Mouse (Mus musculus) intestine, postnatal 0 days (tissue): ENCODE measurements at regions not wholly inside any gene's neighbourhood (a gene's known extent, or its start where the extent isn't known, plus 50 kb on each side); places are given as distances from the start of the nearest gene placed in this dataset.
A peak's percentile ranks its signal among the peaks of the same experiment; 100 is the strongest.

Source experiments
- ATAC-seq: fragments of 200-750 bp; cut with Nextera tagmentation; 2 replicates; pipeline ENCODE4 v1.8.0; 2017; ENCODE audit warnings: mild to moderate bottlenecking, moderate TSS enrichment, moderate library complexity
- H3K27ac ChIP-seq: fragments of 300-500 bp; sonication (generic); 2 replicates; pipeline ENCODE4 v1.5.1; 2014; ENCODE audit warnings: mild to moderate bottlenecking, low read depth, low read length, moderate library complexity
- H3K27me3 ChIP-seq: fragments of 300-500 bp; sonication (generic); replicated peaks from 2 replicates; pipeline ENCODE4 v1.6.1; 2014; ENCODE audit warnings: low read length, mixed read lengths; ENCODE audit not compliant: control insufficient read depth, insufficient read depth
- H3K36me3 ChIP-seq: fragments of 300-500 bp; sonication (generic); 2 replicates; pipeline ENCODE4 v1.6.1; 2014; ENCODE audit warnings: mild to moderate bottlenecking, moderate library complexity; ENCODE audit not compliant: control insufficient read depth, insufficient read depth
- H3K4me1 ChIP-seq: fragments of 300-500 bp; sonication (generic); replicated peaks from 2 replicates; pipeline ENCODE4 v1.6.1; 2014; ENCODE audit warnings: antibody characterized with exemption, low read length, mixed read lengths; ENCODE audit not compliant: control insufficient read depth, insufficient read depth
- H3K4me2 ChIP-seq: fragments of 300-500 bp; sonication (generic); replicated peaks from 2 replicates; pipeline ENCODE4 v1.6.1; 2014; ENCODE audit warnings: low read depth, mild to moderate bottlenecking, moderate library complexity
- H3K4me3 ChIP-seq: fragments of 300-500 bp; sonication (generic); 2 replicates; pipeline ENCODE4 v1.5.1; 2014; ENCODE audit warnings: low read depth, low read length
- H3K9ac ChIP-seq: fragments of 300-500 bp; sonication (generic); 2 replicates; pipeline ENCODE4 v1.6.1; 2014; ENCODE audit warnings: mild to moderate bottlenecking, low read depth, low read length
- H3K9me3 ChIP-seq: fragments of 300-500 bp; sonication (generic); 2 replicates; pipeline ENCODE4 v1.6.1; 2016; ENCODE audit warnings: mixed run types; ENCODE audit not compliant: control insufficient read depth
- CTCF ChIP-seq: sonication (generic); IDR thresholded peaks from 2 replicates; pipeline ENCODE4 v1.5.1; 2016; ENCODE audit warnings: low read depth, mild to moderate bottlenecking, control low read depth, antibody characterized with exemption, moderate library complexity
- WGBS: fragments of 180-500 bp; shearing (Covaris S2); extraction: QIAGEN DNeasy Blood & Tissue Kit; methylation state at CpG from one replicate; pipeline ENCODE4 v1.1.7; 2014; 5-methylcytosine and 5-hydroxymethylcytosine counted together

- Histone ChIP-seq H3K9me3 (no peaks in the 10 kb centered on the region), H3K4me2 (no peak overlapping the region), H3K27ac (no peak overlapping the region), H3K36me3 (no peaks in the 10 kb centered on the region), H3K27me3 (no peaks in the 10 kb centered on the region), H3K4me3 (no peak overlapping the region), H3K4me1 (no peaks in the 10 kb centered on the region), H3K9ac (no peak overlapping the region)
- no peak for ATAC-seq
- WGBS, result 74% methylated on average over 5 of the region's 5 CpGs
- TF ChIP-seq CTCF, result no peak
Observed at GRCm38 (mm10) chr19:44626261-44626660, 63.6 kb downstream of the Hif1an start.

GRCm38 (mm10) chr19:44629705-44630104 lies 67.1 kb downstream of the Hif1an start:
- Histone ChIP-seq H3K9me3 (no peaks in the 10 kb centered on the region), H3K4me2 (no peak overlapping the region), H3K27ac (no peak overlapping the region), H3K36me3 (no peaks in the 10 kb centered on the region), H3K27me3 (no peaks in the 10 kb centered on the region), H3K4me1 (no peaks in the 10 kb centered on the region), H3K9ac (no peak overlapping the region), H3K4me3 (no peak overlapping the region)
- 65% methylated on average over 7 of the region's 7 CpGs for WGBS
- ATAC-seq, result no peak
- peak; percentile 60 for TF ChIP-seq CTCF

DNA sequence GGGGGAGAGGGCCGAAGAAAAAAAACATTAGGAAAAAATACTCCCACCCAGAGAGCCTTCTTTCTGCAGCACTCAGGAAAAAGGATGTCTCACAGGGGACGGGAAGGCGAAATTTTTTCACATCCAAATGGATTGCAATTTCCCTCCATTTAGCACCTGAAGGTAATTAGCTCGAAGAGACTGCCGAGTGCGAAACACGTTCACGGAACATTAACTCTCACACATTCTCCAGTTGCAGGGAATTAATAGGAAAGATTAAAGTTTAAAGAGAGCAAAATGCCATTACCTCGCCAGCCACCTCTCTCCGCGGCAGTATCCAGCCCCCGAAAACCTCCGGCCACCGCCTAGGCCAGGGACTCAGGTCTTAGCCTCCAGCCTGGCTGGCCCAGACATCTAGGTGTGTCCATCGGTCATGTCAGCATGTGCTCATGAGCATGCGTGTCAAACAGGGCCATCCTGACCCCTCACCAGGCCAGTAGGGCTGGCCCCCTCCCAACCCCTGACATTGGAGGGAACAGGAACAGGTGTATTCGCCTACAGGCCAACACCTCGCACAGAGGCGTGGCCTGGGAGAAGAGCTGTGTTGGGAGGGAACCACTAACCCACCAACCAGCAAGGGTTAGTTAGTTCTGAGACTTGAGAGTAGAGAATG lies 68.8 kb downstream of the Hif1an start:
- H3K4me1 ChIP-seq, result no peaks in the 10 kb centered on the region
- H3K36me3 ChIP-seq, result no peaks in the 10 kb centered on the region
- no peak overlapping the region for H3K27ac ChIP-seq
- H3K4me3 ChIP-seq, result no peak overlapping the region
- no peaks in the 10 kb centered on the region for H3K27me3 ChIP-seq
- 78% methylated on average over 19 of the region's 19 CpGs for WGBS
- no peak for ATAC-seq
- H3K4me2 ChIP-seq, result no peak overlapping the region
- TF ChIP-seq CTCF, result no peak
- no peaks in the 10 kb centered on the region for H3K9me3 ChIP-seq
- H3K9ac ChIP-seq, result no peak overlapping the region

- Histone ChIP-seq H3K4me2 (no peak overlapping the region), H3K9ac (no peak overlapping the region), H3K4me3 (no peak overlapping the region), H3K9me3 (no peaks in the 10 kb centered on the region), H3K36me3 (no peaks in the 10 kb centered on the region), H3K27me3 (peaks cover 32% of the 10 kb centered on the region), H3K4me1 (no peaks in the 10 kb centered on the region), H3K27ac (no peak overlapping the region)
- no peak for ATAC-seq
- no peak for TF ChIP-seq CTCF
- 66% methylated on average over 9 of the region's 9 CpGs for WGBS
Observed at GRCm38 (mm10) chr19:44637145-44637719, 74.6 kb downstream of the Hif1an start.

GRCm38 (mm10) chr19:44640021-44640420 lies 77.4 kb downstream of the Hif1an start:
- peaks cover 39% of the 10 kb centered on the region for H3K27me3 ChIP-seq
- no peak overlapping the region for H3K9ac ChIP-seq
- no peaks in the 10 kb centered on the region for H3K4me1 ChIP-seq
- no peaks in the 10 kb centered on the region for H3K36me3 ChIP-seq
- H3K4me3 ChIP-seq, result no peak overlapping the region; the same call in 1 of the 2 replicates
- peak; percentile 27; the same call in 1 of the 2 replicates for TF ChIP-seq CTCF
- no peak overlapping the region for H3K27ac ChIP-seq
- under 1% methylated on average over 26 of the region's 26 CpGs for WGBS
- H3K9me3 ChIP-seq, result no peaks in the 10 kb centered on the region
- peak overlapping the region; percentile 46 for H3K4me2 ChIP-seq
- ATAC-seq, result no peak

DNA sequence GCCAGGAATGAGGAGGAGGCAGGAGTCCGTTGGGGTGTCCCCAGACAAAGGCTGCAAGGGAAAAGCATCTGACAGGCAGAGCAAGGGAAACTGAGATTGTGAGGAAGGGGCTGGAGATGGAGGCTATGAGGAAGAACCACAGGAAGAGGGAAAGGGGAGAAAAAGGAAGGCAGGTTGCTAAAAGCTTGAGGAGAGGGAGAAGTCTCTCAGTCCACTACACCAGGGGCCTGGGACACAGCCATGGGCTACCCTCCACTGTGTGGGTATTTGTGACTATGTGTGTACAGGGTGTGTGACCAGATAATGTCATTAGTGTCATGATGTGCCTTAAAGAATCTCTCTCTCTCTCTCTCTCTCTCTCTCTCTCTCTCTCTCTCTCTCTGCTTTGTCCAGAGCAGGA lies 77.9 kb downstream of the Hif1an start:
- H3K4me1 ChIP-seq, result no peaks in the 10 kb centered on the region
- no peak overlapping the region for H3K4me3 ChIP-seq
- no peak for TF ChIP-seq CTCF
- no peaks in the 10 kb centered on the region for H3K9me3 ChIP-seq
- H3K27ac ChIP-seq, result no peak overlapping the region
- peaks cover 39% of the 10 kb centered on the region for H3K27me3 ChIP-seq
- 0% methylated on average over 1 of the region's 1 CpGs for WGBS
- H3K36me3 ChIP-seq, result no peaks in the 10 kb centered on the region
- no peak for ATAC-seq
- H3K4me2 ChIP-seq, result no peak overlapping the region
- H3K9ac ChIP-seq, result no peak overlapping the region

DNA sequence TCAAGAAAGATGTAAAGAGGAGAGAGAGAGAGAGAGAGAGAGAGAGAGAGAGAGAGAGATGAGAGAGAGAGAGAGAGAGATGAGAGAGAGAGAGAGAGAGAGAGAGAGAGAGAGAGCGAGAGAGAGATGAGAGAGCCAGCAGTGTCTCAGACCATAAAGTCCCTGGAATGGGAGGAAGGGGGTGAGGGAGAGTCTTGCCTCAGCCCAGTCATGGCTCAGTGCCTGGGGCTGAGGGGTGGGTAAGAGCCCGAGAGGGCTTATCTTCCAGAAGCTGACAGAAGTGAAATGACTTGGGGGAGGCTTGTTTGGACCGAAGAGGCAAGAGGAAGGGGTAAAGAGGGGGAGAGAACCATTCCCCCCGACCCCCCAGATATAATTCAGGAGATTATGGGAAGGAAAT lies 79.6 kb downstream of the Hif1an start:
- Histone ChIP-seq H3K9me3 (no peaks in the 10 kb centered on the region), H3K27ac (no peak overlapping the region), H3K4me1 (no peaks in the 10 kb centered on the region), H3K4me2 (no peak overlapping the region), H3K4me3 (no peak overlapping the region), H3K36me3 (no peaks in the 10 kb centered on the region), H3K27me3 (peaks cover 44% of the 10 kb centered on the region), H3K9ac (no peak overlapping the region)
- ATAC-seq, result no peak
- 57% methylated on average over 4 of the region's 4 CpGs for WGBS
- TF ChIP-seq CTCF, result no peak
